Mouse (Mus musculus): ENCODE measurements around the gene Tm9sf2. TPM values are rescaled to one million over a fixed set of nuclear protein-coding genes. Genes with fewer than 3 reads are reported as not detected.

Tm9sf2 gene
- total RNA-seq, 2 experiments from 2014 or later = 66.1 to 71.7 TPM

DNA sequence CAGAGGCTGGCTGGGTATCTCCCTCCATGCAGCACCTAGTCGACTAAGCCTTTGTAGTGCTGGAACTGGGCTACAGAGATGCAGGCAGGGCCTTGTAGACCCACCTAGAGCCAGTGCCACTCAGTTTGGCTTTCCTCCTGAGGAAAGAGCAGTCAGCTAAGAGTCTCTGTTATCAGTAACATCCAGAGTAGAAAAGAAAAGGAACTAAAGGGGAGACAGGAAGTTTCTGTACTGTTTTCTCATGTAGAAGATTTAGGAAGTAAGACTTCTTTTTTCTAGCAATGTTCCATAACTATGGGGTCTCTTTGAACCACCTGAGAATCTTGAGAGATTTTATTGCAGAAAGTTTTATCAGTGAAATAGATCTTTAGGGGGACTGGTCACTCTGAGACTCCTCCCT lies 38.5 kb downstream of the Tm9sf2 start:
- intact Hi-C loops (cut with DNase I) = no loop called here
- Histone ChIP-seq H3K4me3 (no peak overlapping the region), H3K27ac (no peak overlapping the region)
- no peak for DNase-seq
- no peak for TF ChIP-seq CTCF (IDR thresholded peaks at IDR 0.05)

DNA sequence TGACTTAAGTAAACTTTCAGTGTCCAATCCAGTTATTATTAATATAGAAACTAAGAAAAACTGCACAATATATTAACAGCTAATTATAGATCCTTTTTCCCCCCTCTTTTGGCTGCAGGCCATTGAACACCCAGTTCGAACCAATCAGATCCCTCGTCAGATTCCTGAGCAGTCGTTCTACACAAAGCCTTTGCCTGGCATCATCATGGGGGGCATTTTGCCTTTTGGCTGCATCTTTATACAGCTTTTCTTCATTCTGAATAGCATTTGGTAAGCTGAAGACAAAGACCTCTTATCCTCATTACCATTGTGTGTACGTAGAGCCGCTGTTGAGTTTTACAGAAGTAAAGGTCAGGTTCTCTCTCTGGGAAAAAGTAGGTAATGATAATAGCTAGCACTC lies 43.8 kb downstream of the Tm9sf2 start:
- TF ChIP-seq CTCF (IDR thresholded peaks at IDR 0.05) = no peak
- intact Hi-C loops (cut with DNase I) = no loop called here
- DNase-seq = no peak
- Histone ChIP-seq H3K27ac (no peak overlapping the region), H3K4me3 (no peak overlapping the region)

DNA sequence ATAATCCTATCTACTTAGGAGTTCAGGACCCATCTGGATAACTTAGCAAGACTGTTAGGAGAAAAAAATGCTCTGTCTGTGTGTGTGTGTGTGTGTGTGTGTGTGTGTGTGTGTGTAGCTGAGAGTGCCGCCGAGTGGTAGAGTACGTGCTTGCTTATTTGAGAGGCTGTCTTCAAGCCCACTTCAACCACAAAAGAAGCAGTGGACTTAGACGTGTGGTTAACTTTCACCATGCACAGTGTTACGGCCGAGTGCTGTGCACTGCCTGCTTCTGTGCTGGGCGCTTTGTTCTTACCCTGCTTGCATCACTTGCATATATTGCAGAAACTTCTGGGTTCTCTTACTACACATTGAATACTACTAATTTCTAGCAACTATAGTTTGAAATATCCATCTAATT lies 50.9 kb downstream of the Tm9sf2 start:
- no peak for DNase-seq
- no peak overlapping the region for H3K27ac ChIP-seq
- no peak for TF ChIP-seq CTCF (IDR thresholded peaks at IDR 0.05)
- no peak overlapping the region for H3K4me3 ChIP-seq
- intact Hi-C loops (cut with DNase I) = no loop called here

DNA sequence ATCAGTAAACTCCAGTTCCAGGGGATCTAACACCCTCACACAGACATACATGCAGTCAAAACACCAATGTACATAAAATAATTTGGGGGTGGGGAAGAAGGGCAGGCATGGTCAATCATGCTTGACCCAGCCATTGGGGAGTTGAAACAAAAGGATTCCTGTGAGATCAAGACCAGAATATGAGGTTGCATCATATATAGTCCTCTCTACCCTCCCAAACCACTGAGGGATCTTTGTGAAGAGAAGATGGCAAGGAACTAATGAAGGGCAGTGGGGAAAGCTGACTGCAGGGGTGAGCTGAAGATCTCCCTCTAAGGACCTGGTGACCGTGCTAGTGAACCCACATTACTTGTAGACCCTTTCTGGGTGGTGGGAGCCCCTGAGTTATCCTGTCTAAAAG lies 54.1 kb downstream of the Tm9sf2 start:
- no peak overlapping the region for H3K4me3 ChIP-seq
- intact Hi-C loops (cut with DNase I) = no loop called here
- no peak for DNase-seq
- H3K27ac ChIP-seq = no peak overlapping the region
- TF ChIP-seq CTCF (IDR thresholded peaks at IDR 0.05) = no peak

DNA sequence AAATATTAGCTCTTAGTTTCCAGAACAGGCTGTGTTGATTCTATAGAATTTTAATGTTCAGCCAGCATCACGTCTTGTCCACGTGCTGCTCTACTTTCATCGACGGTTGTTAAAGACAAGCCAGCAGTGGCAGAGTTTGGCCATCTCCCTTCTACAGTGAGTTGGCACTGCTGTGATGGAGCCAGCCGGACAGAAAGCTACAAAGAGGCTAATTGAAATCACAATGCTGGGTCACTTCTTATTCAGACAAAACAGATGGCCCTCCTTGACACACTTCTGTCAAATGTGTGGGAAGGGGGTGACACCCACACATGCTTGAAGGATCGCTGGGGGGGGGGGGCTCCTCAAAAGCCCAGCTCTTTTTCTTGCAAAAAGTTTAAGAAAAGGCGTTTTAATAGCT lies 62.1 kb downstream of the Tm9sf2 start:
- no peak for TF ChIP-seq CTCF (IDR thresholded peaks at IDR 0.05)
- no peak for DNase-seq
- intact Hi-C loops (cut with DNase I) = no loop called here

DNA sequence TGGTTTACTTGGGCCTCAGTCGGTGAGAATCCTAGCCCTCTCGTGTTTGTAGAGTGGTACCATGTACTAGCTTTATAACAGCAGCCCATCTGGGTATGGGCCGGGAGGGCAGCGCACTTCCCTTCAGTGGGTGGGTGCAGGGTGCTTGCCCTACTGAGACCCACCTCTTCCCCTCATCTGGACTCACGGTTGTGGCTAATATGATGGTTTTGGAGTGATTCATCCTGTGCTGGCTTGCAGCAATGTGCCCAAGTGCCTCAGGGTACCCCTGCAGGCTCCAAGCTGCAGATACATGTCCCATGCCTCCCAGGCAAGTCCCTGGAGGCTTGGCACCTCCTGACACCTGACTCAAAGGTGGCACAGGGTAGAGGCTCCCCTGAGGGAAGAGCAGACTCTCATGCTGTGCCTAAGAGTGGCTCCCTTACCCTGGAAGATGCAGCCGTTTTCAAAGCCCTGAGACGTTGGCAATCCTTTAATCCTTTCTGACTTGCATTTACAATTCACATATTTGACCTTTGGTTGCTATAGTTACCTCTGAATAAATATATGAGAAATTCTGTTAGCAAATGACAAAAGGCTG lies 63.5 kb downstream of the Tm9sf2 start:
- no peak for TF ChIP-seq CTCF (IDR thresholded peaks at IDR 0.05)
- no peak overlapping the region for H3K27ac ChIP-seq
- intact Hi-C loops (cut with DNase I) = no loop called here
- DNase-seq = no peak
- H3K4me3 ChIP-seq = no peak overlapping the region

More for the DNA sequence above, 62.1 kb downstream of the Tm9sf2 start:
- Histone ChIP-seq H3K27ac (no peak overlapping the region), H3K4me3 (no peak overlapping the region)

DNA sequence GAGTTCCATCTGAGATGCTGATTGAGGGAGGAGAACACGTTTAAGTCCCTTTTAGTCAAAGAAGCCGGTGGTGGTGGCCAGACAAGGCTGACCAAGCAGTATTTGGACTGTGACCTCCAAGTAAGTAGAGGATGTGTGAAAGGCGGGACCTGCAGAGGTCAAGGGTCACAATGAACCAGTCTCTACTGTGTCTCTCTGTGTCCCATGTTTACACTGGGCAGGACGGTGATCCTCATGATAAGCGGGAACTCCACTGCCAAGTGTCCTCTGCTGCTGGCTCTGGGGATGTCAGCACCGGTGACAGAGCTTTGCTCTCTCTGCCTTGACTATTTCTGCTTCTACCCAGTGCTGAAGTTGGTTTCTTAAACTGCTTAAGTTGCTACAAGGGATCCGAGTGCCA lies 64.2 kb downstream of the Tm9sf2 start:
- no peak for DNase-seq
- Histone ChIP-seq H3K27ac (no peak overlapping the region), H3K4me3 (no peak overlapping the region)
- TF ChIP-seq CTCF (IDR thresholded peaks at IDR 0.05) = no peak
- intact Hi-C loops (cut with DNase I) = no loop called here

DNA sequence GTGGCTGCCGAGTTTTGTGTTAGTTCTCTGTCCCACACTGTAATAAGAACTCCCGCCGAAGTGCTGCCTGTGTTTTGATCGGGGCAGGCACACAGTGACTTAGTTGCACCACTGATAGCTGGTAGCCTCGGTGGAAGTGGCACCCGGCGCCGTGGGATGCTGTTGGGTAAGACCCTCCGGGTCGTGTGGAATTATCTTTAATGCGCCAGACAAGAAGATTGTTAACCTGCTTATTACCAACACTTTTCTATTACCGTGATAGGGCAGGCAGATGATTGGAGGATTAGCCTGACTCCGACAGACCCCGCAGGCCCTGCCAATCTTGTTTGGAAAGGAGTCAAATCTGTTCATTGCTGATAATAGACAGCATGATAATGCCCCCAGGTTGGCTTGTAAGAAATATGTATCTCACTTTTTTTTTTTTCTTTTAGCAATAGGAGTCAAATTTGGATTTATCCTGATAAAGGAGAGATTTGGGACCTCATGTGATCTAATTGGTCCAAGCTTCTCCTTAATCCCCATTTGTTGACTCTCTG lies 69.5 kb downstream of the Tm9sf2 start:
- Histone ChIP-seq H3K27ac (no peak overlapping the region), H3K4me3 (no peak overlapping the region)
- no peak for DNase-seq
- intact Hi-C loops (cut with DNase I) = no loop called here
- TF ChIP-seq CTCF (IDR thresholded peaks at IDR 0.05) = no peak

DNA sequence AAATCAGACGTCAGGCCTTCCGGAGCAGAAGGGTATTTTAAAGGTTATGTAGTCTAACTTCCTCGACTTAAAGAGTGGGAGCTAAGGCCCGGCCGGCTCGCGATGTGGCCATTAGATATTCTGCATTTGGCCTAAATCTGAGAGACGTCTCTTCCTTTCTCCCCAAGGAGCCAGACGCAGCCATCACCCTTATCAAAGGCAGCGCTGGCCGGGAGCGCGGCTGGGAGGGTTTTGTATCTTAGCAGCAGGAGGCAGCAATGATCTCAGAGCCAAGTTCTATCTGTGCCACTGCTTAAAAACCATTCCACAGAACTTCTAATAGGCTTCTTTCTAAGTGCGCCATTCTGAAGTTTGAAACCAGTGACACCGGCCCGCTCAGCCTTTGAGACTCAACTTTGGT lies 72.4 kb downstream of the Tm9sf2 start:
- no peak overlapping the region for H3K4me3 ChIP-seq
- intact Hi-C loops (cut with DNase I) = no loop called here
- DNase-seq = no peak
- H3K27ac ChIP-seq = no peak overlapping the region
- no peak for TF ChIP-seq CTCF (IDR thresholded peaks at IDR 0.05)

DNA sequence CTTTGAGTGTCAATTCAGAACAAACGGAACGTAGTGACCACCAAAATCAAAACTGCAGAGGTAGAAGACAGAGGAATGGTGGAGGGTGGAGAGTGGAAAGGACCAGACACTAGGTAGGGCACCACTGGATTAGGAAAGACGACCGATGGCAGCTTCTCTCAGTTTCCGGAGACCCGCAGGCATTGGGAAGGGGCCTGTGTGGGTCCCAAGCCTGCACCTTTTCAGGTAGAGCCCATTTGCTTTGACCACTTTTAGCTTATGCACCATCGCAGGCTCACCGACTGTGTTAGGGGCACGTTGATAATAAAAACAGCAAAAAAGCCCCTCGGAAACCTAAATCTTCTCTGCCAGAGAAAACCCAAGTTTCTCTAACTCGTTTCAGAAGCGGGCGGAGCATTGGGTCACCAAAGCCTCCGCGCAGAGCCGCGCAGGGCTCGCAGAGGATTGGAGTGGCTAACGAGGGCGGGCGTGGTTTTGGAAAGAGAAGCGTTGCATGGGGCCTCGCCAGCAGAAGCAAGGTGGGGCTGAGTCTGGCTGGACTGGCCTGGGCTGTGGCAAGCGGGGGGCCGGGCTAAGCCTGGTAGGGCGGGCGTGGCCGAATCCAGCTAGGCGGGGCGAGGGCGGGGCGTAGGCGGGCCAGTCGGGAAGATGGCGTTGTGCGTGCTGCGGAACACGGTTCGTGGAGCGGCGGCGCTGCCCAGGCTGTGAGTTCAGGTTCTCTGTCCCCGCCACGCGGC lies 74.4 kb downstream of the Tm9sf2 start, which contains the start of gene Clybl:
Clybl (plus strand) TSS at position 627 of the 737 bp plus-strand sequence.
- Histone ChIP-seq H3K27ac (peak within 1 kb of the TSS; percentile 90), H3K4me3 (peak within 1 kb of the TSS; percentile 95)
- peak; percentile 99 for DNase-seq
- intact Hi-C loops (cut with DNase I) = no loop called here
- TF ChIP-seq CTCF (IDR thresholded peaks at IDR 0.05) = no peak

DNA sequence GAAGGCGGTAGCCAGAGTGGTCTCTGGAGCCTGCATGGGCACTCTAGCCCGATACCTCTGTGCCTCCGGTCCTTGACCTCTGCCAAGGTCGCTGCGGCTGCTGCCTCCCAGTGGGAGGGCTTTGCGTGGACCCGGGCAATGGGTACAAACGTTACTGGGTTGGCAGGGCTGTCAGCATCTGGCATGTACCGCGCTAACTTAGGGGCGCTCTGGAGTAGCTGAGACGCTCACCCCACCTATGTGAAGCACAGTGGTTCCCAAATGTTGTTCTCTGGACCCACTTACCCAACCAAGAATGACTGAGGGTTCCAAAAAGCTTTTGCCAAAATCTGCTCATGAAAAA lies 74.9 kb downstream of the Tm9sf2 start:
- intact Hi-C loops (cut with DNase I) = no loop called here
- Histone ChIP-seq H3K4me3 (peak overlapping the region; percentile 95), H3K27ac (peak overlapping the region; percentile 90)
- DNase-seq = no peak
- TF ChIP-seq CTCF (IDR thresholded peaks at IDR 0.05) = peak; percentile 35

DNA sequence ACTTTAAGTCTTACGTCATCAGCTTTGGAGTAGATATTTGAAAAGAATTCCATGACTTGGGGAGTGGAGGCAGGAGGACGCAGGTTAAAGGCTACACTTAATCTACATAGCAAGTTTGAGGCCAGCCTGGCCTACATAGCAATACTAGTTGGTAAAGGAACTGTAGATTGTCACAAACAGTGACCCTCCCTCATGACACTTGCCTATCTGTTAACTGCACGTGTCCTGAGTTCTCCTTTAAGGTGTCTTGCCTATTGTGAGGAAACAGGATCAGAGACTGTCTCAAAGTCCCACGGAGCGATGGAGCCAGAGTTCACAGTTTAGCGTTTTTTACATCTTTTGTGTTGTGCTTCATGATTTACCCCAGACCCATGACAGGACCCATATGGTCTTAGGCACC lies 75.4 kb downstream of the Tm9sf2 start:
- no peak overlapping the region; the same call in 1 of the 2 replicates for H3K27ac ChIP-seq
- intact Hi-C loops (cut with DNase I) = no loop called here
- peak overlapping the region; percentile 95 for H3K4me3 ChIP-seq
- TF ChIP-seq CTCF (IDR thresholded peaks at IDR 0.05) = no peak
- no peak for DNase-seq

DNA sequence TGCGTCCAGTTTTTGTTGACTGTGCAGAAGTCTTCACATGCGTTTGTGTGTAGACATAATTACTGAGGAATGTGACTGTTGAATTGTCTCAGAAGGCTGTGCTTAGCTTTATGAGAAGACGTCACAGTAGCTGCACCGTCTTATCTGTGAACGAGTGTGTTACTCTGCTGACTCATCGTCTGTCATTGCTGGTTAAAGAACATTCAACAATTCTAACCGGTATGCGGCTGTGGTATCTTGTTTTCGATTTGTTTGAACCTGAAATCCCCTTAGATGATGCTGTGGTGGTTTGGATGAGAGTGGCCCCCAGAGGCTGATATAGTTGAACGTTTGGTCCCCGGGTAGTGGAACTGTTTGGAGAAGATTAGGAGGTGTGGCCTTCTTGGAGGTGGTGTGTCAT lies 77.1 kb downstream of the Tm9sf2 start:
- intact Hi-C loops (cut with DNase I) = no loop called here
- no peak for TF ChIP-seq CTCF (IDR thresholded peaks at IDR 0.05)
- no peak for DNase-seq
- H3K4me3 ChIP-seq = no peak overlapping the region
- H3K27ac ChIP-seq = no peak overlapping the region

DNA sequence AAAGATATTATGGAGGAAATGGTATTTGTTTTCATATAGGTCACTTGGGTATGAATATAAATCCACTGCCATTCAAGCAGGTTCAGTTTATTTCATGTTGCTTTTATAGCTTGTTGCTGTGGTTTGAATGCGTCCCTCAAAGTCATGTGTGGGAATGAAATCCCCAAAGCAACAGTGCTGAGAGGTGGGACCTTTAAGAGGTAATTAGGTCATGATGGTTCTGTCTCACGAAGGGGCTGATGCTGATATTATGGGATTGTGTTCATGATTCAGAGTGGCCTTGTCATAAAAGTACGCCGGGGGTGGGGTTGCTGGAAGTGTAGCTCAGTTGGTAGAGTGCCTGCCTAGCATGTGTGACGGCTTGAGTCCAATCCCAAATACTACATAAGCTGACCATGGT lies 81.4 kb downstream of the Tm9sf2 start:
- no peak for DNase-seq
- TF ChIP-seq CTCF (IDR thresholded peaks at IDR 0.05) = no peak
- intact Hi-C loops (cut with DNase I) = no loop called here
- H3K27ac ChIP-seq = no peak overlapping the region
- H3K4me3 ChIP-seq = no peak overlapping the region

All from gastrocnemius, adult 2 months (tissue).